Mouse (Mus musculus): Measurements from ENCODE around the gene Npcd. TPM values are rescaled to one million over a fixed set of nuclear protein-coding genes. Genes with fewer than 3 reads are reported as not detected.

The Npcd gene
- polyA plus RNA-seq (2021) = 2.1 TPM

GRCm38 (mm10) chr15:79834130-79834880, at the start of gene Npcd, which contains the start of gene Cbx6:
Gene Npcd, minus strand, starts transcription at chr15:79834237.
Gene Cbx6, minus strand, starts transcription at chr15:79834688.
- ATAC-seq = peak; percentile 27
- POLR2A ChIA-PET = interaction anchor here (0.6 to 2.6 kb wide), 3 partner anchors 28 to 282 kb away, joined by 3 to 9 read pairs (median 6); no protein-coding TSS in a partner anchor
- CTCF ChIA-PET = no interaction called here
- TF ChIP-seq CTCF (IDR thresholded peaks at IDR 0.05) = no peak
- DNase-seq (ENCODE audit: low read depth, low spot score) = peak; percentile 41
- in situ Hi-C loops (cut with MboI; ENCODE audit: low pct_unique_long_range_greater_than_20kb) = loop anchor here (5.0 kb wide), 3 partner anchors 48 to 243 kb away; no protein-coding TSS in a partner anchor
- H3K27me3 ChIP-seq = peaks cover 2% of the 10 kb centered on the region

- peaks cover 11% of the 10 kb centered on the region for H3K27me3 ChIP-seq
- in situ Hi-C loops (cut with MboI; ENCODE audit: low pct_unique_long_range_greater_than_20kb) = loop anchor here (5.0 to 25.0 kb wide), 2 partner anchors 51 to 671 kb away; partner anchors contain the start of genes Cbx6 and Npcd
- peak; percentile 33 for DNase-seq (ENCODE audit: low read depth, low spot score)
- peak; percentile 77 for ATAC-seq
- TF ChIP-seq CTCF (IDR thresholded peaks at IDR 0.05) = peak; percentile 100
- CTCF ChIA-PET = interaction anchor here (3.0 kb wide), 1 partner anchor 52 kb away, joined by 22 read pairs; no protein-coding TSS in a partner anchor
- POLR2A ChIA-PET = interaction anchor here (2.1 kb wide), 1 partner anchor 50 kb away, joined by 9 read pairs; the partner anchor contains the start of gene Npcd
Measured at GRCm38 (mm10) chr15:79883352-79883822, 49.4 kb upstream of the Npcd start.

GRCm38 (mm10) chr15:79882623-79883267, 48.7 kb upstream of the Npcd start:
- DNase-seq (ENCODE audit: low read depth, low spot score) (no peak), ATAC-seq (no peak)
- TF ChIP-seq CTCF (IDR thresholded peaks at IDR 0.05) = no peak
- ChIA-PET CTCF (interaction anchor here (3.0 kb wide), 1 partner anchor 52 kb away, joined by 22 read pairs; no protein-coding TSS in a partner anchor), POLR2A (interaction anchor here (2.1 kb wide), 1 partner anchor 50 kb away, joined by 9 read pairs; the partner anchor contains the start of gene Npcd)
- H3K27me3 ChIP-seq = peaks cover 11% of the 10 kb centered on the region
- in situ Hi-C loops (cut with MboI; ENCODE audit: low pct_unique_long_range_greater_than_20kb) = loop anchor here (5.0 to 25.0 kb wide), 2 partner anchors 50 to 670 kb away; partner anchors contain the start of genes Cbx6 and Npcd

GRCm38 (mm10) chr15:79880477-79880876, 46.4 kb upstream of the Npcd start:
- POLR2A ChIA-PET = no interaction called here
- no peak for TF ChIP-seq CTCF (IDR thresholded peaks at IDR 0.05)
- ATAC-seq (no peak), DNase-seq (ENCODE audit: low read depth, low spot score) (no peak)
- in situ Hi-C loops (cut with MboI; ENCODE audit: low pct_unique_long_range_greater_than_20kb) = loop anchor here (5.0 to 25.0 kb wide), 2 partner anchors 48 to 668 kb away; partner anchors contain the start of genes Cbx6 and Npcd
- CTCF ChIA-PET = no interaction called here
- H3K27me3 ChIP-seq = peaks cover 11% of the 10 kb centered on the region

GRCm38 (mm10) chr15:79879319-79879718, 45.3 kb upstream of the Npcd start:
- CTCF ChIA-PET = interaction anchor here (2.1 kb wide), 1 partner anchor 49 kb away, joined by 7 read pairs; no protein-coding TSS in a partner anchor
- peaks cover 11% of the 10 kb centered on the region for H3K27me3 ChIP-seq
- POLR2A ChIA-PET = no interaction called here
- DNase-seq (ENCODE audit: low read depth, low spot score) = peak; percentile 79
- in situ Hi-C loops (cut with MboI; ENCODE audit: low pct_unique_long_range_greater_than_20kb) = loop anchor here (5.0 to 25.0 kb wide), 2 partner anchors 107 to 667 kb away; no protein-coding TSS in a partner anchor
- peak; percentile 61 for ATAC-seq
- TF ChIP-seq CTCF (IDR thresholded peaks at IDR 0.05) = no peak

GRCm38 (mm10) chr15:79878725-79879136, 44.7 kb upstream of the Npcd start:
- ATAC-seq = no peak
- in situ Hi-C loops (cut with MboI; ENCODE audit: low pct_unique_long_range_greater_than_20kb) = loop anchor here (5.0 to 25.0 kb wide), 2 partner anchors 106 to 666 kb away; no protein-coding TSS in a partner anchor
- POLR2A ChIA-PET = interaction anchor here (1.5 to 2.0 kb wide), 2 partner anchors 46 to 47 kb away, joined by 5 to 6 read pairs; no protein-coding TSS in a partner anchor
- no peak for TF ChIP-seq CTCF (IDR thresholded peaks at IDR 0.05)
- peaks cover 17% of the 10 kb centered on the region for H3K27me3 ChIP-seq
- DNase-seq (ENCODE audit: low read depth, low spot score) = no peak
- CTCF ChIA-PET = interaction anchor here (2.1 kb wide), 1 partner anchor 49 kb away, joined by 7 read pairs; no protein-coding TSS in a partner anchor

GRCm38 (mm10) chr15:79875261-79875995, 41.4 kb upstream of the Npcd start:
- in situ Hi-C loops (cut with MboI; ENCODE audit: low pct_unique_long_range_greater_than_20kb) = loop anchor here (5.0 to 25.0 kb wide), 2 partner anchors 103 to 663 kb away; no protein-coding TSS in a partner anchor
- ChIA-PET POLR2A (no interaction called here), CTCF (no interaction called here)
- no peak for TF ChIP-seq CTCF (IDR thresholded peaks at IDR 0.05)
- no peak for ATAC-seq
- DNase-seq (ENCODE audit: low read depth, low spot score) = no peak
- H3K27me3 ChIP-seq = peaks cover 10% of the 10 kb centered on the region

GRCm38 (mm10) chr15:79873995-79874394, 40.0 kb upstream of the Npcd start:
- no peak for TF ChIP-seq CTCF (IDR thresholded peaks at IDR 0.05)
- peaks cover 10% of the 10 kb centered on the region for H3K27me3 ChIP-seq
- CTCF ChIA-PET = no interaction called here
- DNase-seq (ENCODE audit: low read depth, low spot score) = no peak
- POLR2A ChIA-PET = interaction anchor here (0.7 kb wide), 1 partner anchor 32 kb away, joined by 5 read pairs; no protein-coding TSS in a partner anchor
- in situ Hi-C loops (cut with MboI; ENCODE audit: low pct_unique_long_range_greater_than_20kb) = no loop called here
- ATAC-seq = no peak

GRCm38 (mm10) chr15:79873545-79873944, 39.5 kb upstream of the Npcd start:
- ATAC-seq = no peak
- ChIA-PET POLR2A (no interaction called here), CTCF (no interaction called here)
- in situ Hi-C loops (cut with MboI; ENCODE audit: low pct_unique_long_range_greater_than_20kb) = no loop called here
- no peak for TF ChIP-seq CTCF (IDR thresholded peaks at IDR 0.05)
- no peak for DNase-seq (ENCODE audit: low read depth, low spot score)
- H3K27me3 ChIP-seq = peaks cover 10% of the 10 kb centered on the region

Measured in Patski (cell line).